Mouse (Mus musculus) liver, postnatal 0 days (tissue): ENCODE measurements around the gene Bcl2a1b. TPM values are rescaled to one million over a fixed set of nuclear protein-coding genes. Genes with fewer than 3 reads are reported as not detected.
"Not testable (repeated sequence)": the region's sequence is repeated elsewhere in the genome, so short reads cannot be mapped to it uniquely, and the experiment has no call there.

Source experiments
- ATAC-seq: fragments of 200-750 bp; cut with Nextera tagmentation; 2 replicates; pipeline ENCODE4 v1.8.0; 2017; ENCODE audit warnings: mild to moderate bottlenecking, moderate library complexity
- DNase-seq: peaks from one replicate; pipeline ENCODE4 v3.0.0-alpha.2; 2016
- H3K27ac ChIP-seq: fragments of 300-500 bp; sonication (generic); 2 replicates; pipeline ENCODE4 v1.5.1; 2014; ENCODE audit warnings: antibody characterized with exemption, moderate library complexity, mild to moderate bottlenecking, low read depth
- H3K27me3 ChIP-seq: fragments of 300-500 bp; sonication (generic); 2 replicates; pipeline ENCODE4 v1.6.1; 2014; ENCODE audit warnings: low read length, control low read depth, mixed read lengths; ENCODE audit not compliant: insufficient read depth
- H3K36me3 ChIP-seq: fragments of 300-500 bp; sonication (generic); replicated peaks from 2 replicates; pipeline ENCODE4 v1.6.1; 2014; ENCODE audit warnings: mild to moderate bottlenecking, control low read depth, low read length, moderate library complexity, mixed read lengths; ENCODE audit not compliant: insufficient read depth
- H3K4me1 ChIP-seq: fragments of 300-500 bp; sonication (generic); 2 replicates; pipeline ENCODE4 v1.6.1; 2014; ENCODE audit warnings: antibody characterized with exemption, mild to moderate bottlenecking, control low read depth; ENCODE audit not compliant: insufficient read depth
- H3K4me2 ChIP-seq: fragments of 300-500 bp; sonication (generic); 2 replicates; pipeline ENCODE4 v1.6.1; 2014; ENCODE audit warnings: low read depth, mild to moderate bottlenecking, low read length, moderate library complexity, mixed read lengths
- H3K4me3 ChIP-seq: fragments of 300-500 bp; sonication (generic); 2 replicates; pipeline ENCODE4 v1.5.1; 2014; ENCODE audit warnings: low read depth, low read length
- H3K9ac ChIP-seq: fragments of 300-500 bp; sonication (generic); replicated peaks from 2 replicates; pipeline ENCODE4 v1.6.1; 2014; ENCODE audit warnings: mild to moderate bottlenecking, moderate library complexity
- H3K9me3 ChIP-seq: fragments of 300-500 bp; sonication (generic); 2 replicates; pipeline ENCODE4 v1.6.1; 2016; ENCODE audit warnings: mild to moderate bottlenecking, control low read depth, low read length, mixed read lengths
- CTCF ChIP-seq: sonication (generic); IDR thresholded peaks from 2 replicates; pipeline ENCODE4 v1.5.1; 2016; ENCODE audit warnings: antibody characterized with exemption, low read depth
- WGBS: fragments of 180-500 bp; shearing (Covaris S2); extraction: QIAGEN DNeasy Blood & Tissue Kit; methylation state at CpG from one replicate; pipeline ENCODE4 v1.1.7; 2014; ENCODE audit not compliant: insufficient replicate concordance; 5-methylcytosine and 5-hydroxymethylcytosine counted together
- polyA plus RNA-seq: library from polyadenylated mRNA; unstranded; fragments of >200 nt; fragmentation: Nextera tagmentation; extraction: Ambion mirVana; gene quantifications from 2 replicates; pipeline ENCODE4 v1.2.1, GENCODE M21; 2015

The Bcl2a1b gene
- polyA plus RNA-seq, 1 experiment from 2014 or later = 7.3 TPM

DNA sequence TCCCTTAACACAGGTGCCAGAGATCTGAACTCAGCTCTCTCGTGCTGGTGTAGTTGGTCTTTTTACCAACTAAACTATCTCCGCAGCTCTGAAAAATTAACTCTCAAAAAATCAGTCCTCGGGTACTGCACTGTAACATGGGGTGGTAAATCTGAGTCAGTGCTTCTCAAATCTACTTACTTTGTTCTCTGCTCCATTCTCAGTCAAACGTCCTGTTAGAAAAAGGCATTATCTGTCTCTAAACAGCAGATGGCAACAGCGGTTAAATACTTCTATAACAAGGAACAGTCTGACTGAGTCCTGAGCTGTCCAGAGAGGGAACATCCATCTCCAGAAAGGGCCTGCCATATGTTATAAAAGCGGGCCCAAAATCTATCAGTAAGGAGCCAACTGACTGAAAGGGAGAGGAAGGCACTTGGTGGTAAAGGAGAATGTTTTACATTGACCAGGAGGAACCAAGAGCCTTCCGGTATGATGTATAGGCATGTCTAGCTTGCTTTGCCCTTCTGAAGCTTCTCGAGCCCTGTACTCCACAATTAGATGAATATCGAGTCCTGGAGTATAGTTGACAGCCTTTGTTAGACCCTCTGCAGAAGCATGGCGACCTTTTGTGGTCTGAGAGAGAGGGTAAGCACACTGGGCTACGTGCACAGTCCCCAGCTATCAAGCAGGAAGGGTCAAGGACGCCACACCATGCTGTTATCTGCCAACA lies 11.5 kb downstream of the Bcl2a1b start, which contains the start of gene Mthfs:
Gene Mthfs, plus strand, starts transcription at position 324 of the 712 bp plus-strand sequence.
- Histone ChIP-seq H3K27ac (peak within 1 kb of the TSS; percentile 83), H3K4me2 (peak within 1 kb of the TSS; percentile 56; the same call in 1 of the 2 replicates), H3K4me3 (peak within 1 kb of the TSS; percentile 36)
- peak; percentile 58 for ATAC-seq
- not testable (repeated sequence) for H3K4me1 ChIP-seq, H3K9me3 ChIP-seq, H3K36me3 ChIP-seq, H3K27me3 ChIP-seq, DNase-seq, H3K9ac ChIP-seq
- peak; percentile 35; the same call in 1 of the 2 replicates for TF ChIP-seq CTCF
- 22% methylated on average over 9 of the region's 12 CpGs for WGBS

DNA sequence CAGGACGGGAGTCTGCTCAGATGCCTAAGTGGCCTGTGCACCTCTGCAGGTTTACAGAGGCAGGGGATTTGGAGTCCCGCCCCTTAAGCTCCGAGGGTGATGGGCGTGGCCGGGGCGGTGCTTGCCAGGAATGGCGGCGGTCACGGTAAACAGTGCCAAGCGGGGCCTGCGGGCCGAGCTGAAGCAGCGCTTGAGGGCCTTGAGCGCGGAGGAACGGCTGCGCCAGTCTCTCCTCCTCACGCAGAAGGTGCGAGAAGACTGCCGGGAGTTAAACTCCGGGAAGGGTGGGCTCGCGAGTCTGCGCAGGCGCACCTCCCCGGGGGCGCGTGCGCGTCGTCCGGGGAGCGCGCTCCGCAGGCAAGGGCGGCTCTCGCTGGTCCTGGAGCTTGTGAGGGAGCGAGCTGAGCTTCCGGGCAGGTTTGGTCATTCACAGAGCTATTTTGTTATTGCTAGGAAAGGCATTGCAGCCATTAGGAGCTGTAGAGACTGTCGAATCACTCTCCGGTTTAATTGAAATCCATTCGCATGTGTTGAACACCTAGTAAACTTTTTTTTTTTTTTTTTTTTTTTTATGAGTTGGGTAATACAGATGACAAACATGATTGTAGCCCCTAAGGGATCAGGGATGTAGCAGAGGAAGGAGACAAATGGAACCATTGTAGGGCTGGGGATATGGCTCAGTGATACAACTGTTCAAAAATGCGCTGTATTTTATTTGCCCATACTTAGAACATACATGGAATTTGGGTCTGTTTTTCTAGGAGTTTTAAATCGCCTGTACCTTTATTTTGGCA lies 12.3 kb downstream of the Bcl2a1b start:
- H3K36me3 ChIP-seq, H3K9me3 ChIP-seq, H3K9ac ChIP-seq, H3K27me3 ChIP-seq, H3K4me1 ChIP-seq, DNase-seq: not testable (repeated sequence)
- ATAC-seq = peak; percentile 96
- peak overlapping the region; percentile 36 for H3K4me3 ChIP-seq
- H3K4me2 ChIP-seq = peak overlapping the region; percentile 56; the same call in 1 of the 2 replicates
- 8% methylated on average over 10 of the region's 44 CpGs for WGBS
- peak overlapping the region; percentile 83 for H3K27ac ChIP-seq

DNA sequence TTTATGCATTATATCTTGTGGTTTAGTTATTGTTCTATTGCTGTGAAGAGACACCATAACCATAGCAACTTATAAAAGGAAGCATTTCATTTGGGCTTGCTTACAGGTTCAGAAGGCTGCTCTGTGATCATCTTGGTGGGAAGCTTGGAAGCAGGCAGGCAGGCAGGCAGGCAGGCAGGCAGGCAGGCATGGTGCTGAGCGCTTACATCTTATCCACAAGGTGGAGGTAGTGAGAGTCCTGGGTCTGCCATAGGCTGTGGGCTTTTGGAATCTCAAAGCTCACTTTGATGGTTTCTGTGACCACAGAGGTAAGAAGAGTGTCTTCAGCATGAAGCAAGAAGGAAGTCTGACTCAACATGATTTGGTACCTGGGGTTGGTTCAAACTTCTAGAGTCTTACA lies 13.4 kb downstream of the Bcl2a1b start:
- not testable (repeated sequence) for H3K27ac ChIP-seq, DNase-seq, H3K27me3 ChIP-seq, ATAC-seq, H3K9me3 ChIP-seq, H3K9ac ChIP-seq, H3K4me1 ChIP-seq, H3K4me3 ChIP-seq, H3K4me2 ChIP-seq, H3K36me3 ChIP-seq
- 43% methylated on average over 1 of the region's 1 CpGs for WGBS
- peak; percentile 39 for TF ChIP-seq CTCF

DNA sequence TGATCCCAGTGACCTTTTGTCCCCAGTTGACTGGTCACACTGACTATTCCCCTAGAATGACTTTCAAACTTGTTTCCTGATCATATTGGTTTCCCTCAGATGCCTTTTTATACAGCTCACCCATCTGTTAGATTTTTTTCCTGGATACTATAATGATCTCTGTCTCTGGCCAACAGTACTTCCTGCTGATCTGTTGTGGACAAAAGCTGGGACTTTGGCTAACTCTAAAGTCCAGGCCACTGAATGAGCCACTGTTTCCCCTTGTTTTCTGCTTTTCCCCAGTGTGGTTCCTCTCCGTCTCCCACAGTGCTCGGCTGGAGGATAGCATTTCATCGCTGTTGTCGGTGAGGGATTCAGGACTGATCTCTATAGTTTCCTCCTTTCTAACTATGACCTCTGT lies 19.2 kb downstream of the Bcl2a1b start:
- peak; percentile 70 for ATAC-seq
- not testable (repeated sequence) for H3K9me3 ChIP-seq, H3K4me3 ChIP-seq, H3K4me1 ChIP-seq, H3K4me2 ChIP-seq, H3K27me3 ChIP-seq, H3K9ac ChIP-seq, DNase-seq, H3K36me3 ChIP-seq
- H3K27ac ChIP-seq = peak overlapping the region; percentile 67; the same call in 1 of the 2 replicates
- WGBS = 80% methylated on average over 4 of the region's 4 CpGs

DNA sequence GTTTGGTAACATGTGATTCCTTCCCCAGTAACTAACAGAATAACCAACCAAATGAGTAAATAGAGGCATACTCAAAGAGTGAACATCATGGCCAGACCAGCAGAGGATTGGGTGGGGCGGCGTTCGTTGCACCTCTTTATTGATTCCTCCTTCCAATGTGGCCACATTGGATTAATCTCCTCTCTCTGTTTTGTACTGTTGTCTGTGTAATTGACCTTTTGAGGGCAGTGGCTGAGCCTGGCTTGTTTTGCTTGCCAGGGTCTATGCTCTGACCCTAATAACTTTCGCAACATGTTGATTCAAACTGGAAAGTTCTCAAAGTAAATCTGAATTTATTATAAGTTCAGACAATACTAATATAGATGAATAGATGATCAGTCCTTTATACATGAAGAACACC lies 20.7 kb downstream of the Bcl2a1b start:
- not testable (repeated sequence) for DNase-seq, H3K4me1 ChIP-seq, H3K9me3 ChIP-seq, H3K9ac ChIP-seq, H3K4me3 ChIP-seq, H3K27me3 ChIP-seq, H3K36me3 ChIP-seq, H3K4me2 ChIP-seq
- ATAC-seq = peak; percentile 91
- peak overlapping the region; percentile 49; the same call in 1 of the 2 replicates for H3K27ac ChIP-seq
- WGBS = 63% methylated on average over 3 of the region's 4 CpGs

DNA sequence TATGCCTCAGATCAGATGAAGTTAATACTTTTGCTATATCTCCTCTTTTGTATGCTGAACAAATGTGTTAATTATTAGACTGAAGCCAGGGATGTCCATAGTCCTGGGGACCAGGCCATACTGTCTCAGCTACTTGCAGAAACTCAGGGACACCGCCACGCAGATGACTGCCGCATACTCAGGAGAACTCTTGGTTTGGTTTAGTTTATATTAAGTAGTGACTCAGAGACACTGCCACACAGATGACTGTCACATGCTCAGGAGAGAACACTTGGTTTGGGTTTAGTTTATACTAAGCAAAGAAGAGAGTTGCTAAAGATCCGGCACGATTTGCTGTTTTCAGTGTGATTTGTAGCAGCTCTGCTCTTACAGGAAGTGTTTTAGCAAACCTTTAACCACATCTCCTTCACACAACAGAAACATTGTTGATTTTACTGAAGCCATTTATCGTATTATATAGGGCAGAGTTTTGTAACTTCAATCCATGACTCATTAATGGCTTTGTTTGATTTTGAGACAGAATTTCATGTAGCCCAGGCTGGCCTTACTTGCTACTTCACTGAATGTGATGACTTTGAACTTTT lies 21.8 kb downstream of the Bcl2a1b start:
- ATAC-seq, DNase-seq: not testable (repeated sequence)
- WGBS = 66% methylated on average over 6 of the region's 6 CpGs

More for the DNA sequence above, 21.8 kb downstream of the Bcl2a1b start:
- not testable (repeated sequence) for H3K27ac ChIP-seq, H3K9ac ChIP-seq, H3K4me3 ChIP-seq, H3K4me1 ChIP-seq, H3K4me2 ChIP-seq, H3K36me3 ChIP-seq, H3K27me3 ChIP-seq, H3K9me3 ChIP-seq
